Mouse (Mus musculus) lung, postnatal 0 days (tissue): ENCODE data around the gene Ndufb2. TPM values are rescaled to one million over a fixed set of nuclear protein-coding genes. Genes with fewer than 3 reads are reported as not detected.

Experiments
- ATAC-seq: fragments of 200-750 bp; cut with Nextera tagmentation; 2 replicates; pipeline ENCODE4 v1.8.0; 2017; ENCODE audit warnings: moderate library complexity
- DNase-seq: peaks from one replicate; pipeline ENCODE4 v3.0.0-alpha.2; 2016; ENCODE audit warnings: low spot score
- H3K27ac ChIP-seq: fragments of 300-500 bp; sonication (generic); 2 replicates; pipeline ENCODE4 v1.5.1; 2014; ENCODE audit warnings: antibody characterized with exemption, mild to moderate bottlenecking, low read length, mixed read lengths
- H3K27me3 ChIP-seq: fragments of 300-500 bp; sonication (generic); replicated peaks from 2 replicates; pipeline ENCODE4 v1.6.1; 2014; ENCODE audit warnings: low read length, mixed read lengths; ENCODE audit not compliant: insufficient read depth
- H3K36me3 ChIP-seq: fragments of 300-500 bp; sonication (generic); 2 replicates; pipeline ENCODE4 v1.6.1; 2014; ENCODE audit warnings: low read length, mixed read lengths; ENCODE audit not compliant: insufficient read depth
- H3K4me1 ChIP-seq: fragments of 300-500 bp; sonication (generic); 2 replicates; pipeline ENCODE4 v1.6.1; 2014; ENCODE audit warnings: antibody characterized with exemption, low read depth, low read length, mixed read lengths; ENCODE audit not compliant: insufficient read depth
- H3K4me2 ChIP-seq: fragments of 300-500 bp; sonication (generic); replicated peaks from 2 replicates; pipeline ENCODE4 v1.6.1; 2014; ENCODE audit warnings: low read depth, mild to moderate bottlenecking, low read length, moderate library complexity, mixed read lengths
- H3K4me3 ChIP-seq: fragments of 300-500 bp; sonication (generic); 2 replicates; pipeline ENCODE4 v1.5.1; 2014; ENCODE audit warnings: low read depth, low read length
- H3K9ac ChIP-seq: fragments of 300-500 bp; sonication (generic); replicated peaks from 2 replicates; pipeline ENCODE4 v1.6.1; 2014; ENCODE audit warnings: low read depth, mild to moderate bottlenecking
- H3K9me3 ChIP-seq: fragments of 300-500 bp; sonication (generic); 2 replicates; pipeline ENCODE4 v1.6.1; 2016; ENCODE audit warnings: low read length, mixed read lengths
- CTCF ChIP-seq: IDR thresholded peaks from 2 replicates; pipeline ENCODE4 v1.5.1; 2016; ENCODE audit warnings: antibody characterized with exemption, mild to moderate bottlenecking
- EP300 ChIP-seq: IDR thresholded peaks from 2 replicates; pipeline ENCODE4 v1.6.1; 2016; ENCODE audit warnings: antibody characterized with exemption, mild to moderate bottlenecking, control low read depth
- WGBS: fragments of 180-500 bp; shearing (Covaris S2); extraction: QIAGEN DNeasy Blood & Tissue Kit; methylation state at CpG from one replicate; pipeline ENCODE4 v1.1.7; 2014; 5-methylcytosine and 5-hydroxymethylcytosine counted together
- polyA plus RNA-seq: library from polyadenylated mRNA; unstranded; fragments of >200 nt; fragmentation: Nextera tagmentation; extraction: Ambion mirVana; gene quantifications from 2 replicates; pipeline ENCODE4 v1.2.1, GENCODE M21; 2015

The Ndufb2 gene
- polyA plus RNA-seq, 1 experiment from 2014 or later: 287 TPM

DNA sequence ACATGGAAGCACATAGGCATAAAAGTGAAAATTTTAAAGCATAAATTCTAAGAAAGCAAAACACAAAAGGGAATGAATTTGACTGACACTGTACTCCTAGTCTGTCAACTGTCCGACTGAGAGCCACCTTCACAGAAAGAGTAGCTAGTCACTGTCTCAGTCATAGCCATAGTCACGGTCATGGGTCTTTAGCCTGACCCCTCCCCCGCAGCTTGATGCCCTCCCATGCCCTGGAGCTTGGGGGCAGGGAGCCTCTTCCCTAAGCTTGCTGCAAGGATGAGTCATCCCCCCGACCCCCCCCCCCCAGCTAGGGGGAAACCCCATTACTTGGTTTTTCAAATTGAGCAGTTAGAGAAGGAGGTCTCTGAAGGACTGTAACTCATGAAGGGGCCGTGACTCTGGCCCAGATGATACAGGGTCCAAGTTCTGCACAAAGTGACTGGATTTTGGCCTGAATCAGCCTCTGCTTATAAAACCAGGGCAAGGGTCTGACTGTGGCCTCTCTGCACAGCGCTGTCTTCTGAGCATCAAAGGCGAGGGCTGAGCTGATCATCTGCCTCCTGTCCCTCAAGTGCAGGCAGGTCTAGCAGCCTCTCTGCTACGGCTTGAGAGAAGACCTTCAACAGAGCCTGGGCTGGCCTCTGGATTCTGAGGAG lies 40.3 kb upstream of the Ndufb2 start:
- Histone ChIP-seq H3K4me3 (no peak overlapping the region), H3K9ac (no peak overlapping the region), H3K4me1 (peaks cover 3% of the 10 kb centered on the region), H3K9me3 (no peaks in the 10 kb centered on the region), H3K4me2 (no peak overlapping the region), H3K27me3 (no peaks in the 10 kb centered on the region), H3K36me3 (no peaks in the 10 kb centered on the region), H3K27ac (no peak overlapping the region)
- TF ChIP-seq CTCF (no peak), EP300 (no peak)
- 63% methylated on average over 8 of the region's 8 CpGs for WGBS
- ATAC-seq: no peak
- DNase-seq: no peak

DNA sequence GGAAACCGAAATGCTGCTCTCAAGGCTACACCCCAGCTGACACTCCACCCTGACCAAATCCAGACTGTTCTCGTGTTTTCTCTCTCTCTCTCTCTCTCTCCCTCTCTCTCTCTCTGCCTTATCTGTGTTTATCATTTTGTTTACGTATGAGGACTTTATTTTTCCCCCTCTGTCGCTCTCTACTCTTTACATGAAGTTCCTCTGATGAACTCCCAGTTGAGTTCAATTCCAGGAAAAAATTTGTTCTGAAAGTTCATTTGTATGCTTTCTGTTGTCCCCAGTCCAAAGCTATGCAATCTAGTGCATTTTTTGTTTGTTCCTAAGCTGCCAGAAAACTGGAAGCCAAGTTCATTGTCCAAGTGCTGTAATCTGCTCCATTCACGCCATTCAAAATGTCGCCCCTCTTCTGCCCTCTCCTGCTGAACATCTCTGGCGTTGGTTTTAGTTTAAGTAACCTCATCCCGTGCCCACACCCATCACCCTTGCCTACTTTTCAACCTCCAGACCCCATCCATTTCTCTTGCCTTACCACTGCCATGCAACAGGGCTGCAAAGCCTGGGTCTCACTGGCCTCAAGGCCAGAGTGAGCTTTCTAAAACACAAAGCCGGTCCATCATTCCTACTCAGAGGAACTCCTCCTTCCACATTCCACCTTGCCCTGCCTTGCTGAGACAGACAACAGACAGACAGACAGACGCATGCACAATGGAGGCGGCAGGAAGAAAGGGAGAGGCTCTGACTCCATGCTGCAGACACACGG lies 37.3 kb upstream of the Ndufb2 start:
- peak; percentile 44 for ATAC-seq
- no peaks in the 10 kb centered on the region for H3K27me3 ChIP-seq
- DNase-seq: peak; percentile 87
- H3K4me2 ChIP-seq: peak overlapping the region; percentile 89
- TF ChIP-seq CTCF: no peak
- TF ChIP-seq EP300: peak; percentile 78; the same call in 1 of the 2 replicates
- H3K4me1 ChIP-seq: peaks cover 11% of the 10 kb centered on the region; the same call in 1 of the 2 replicates
- WGBS: 53% methylated on average over 12 of the region's 12 CpGs
- no peaks in the 10 kb centered on the region for H3K36me3 ChIP-seq
- H3K4me3 ChIP-seq: no peak overlapping the region
- peak overlapping the region; percentile 63 for H3K27ac ChIP-seq
- H3K9me3 ChIP-seq: no peaks in the 10 kb centered on the region
- no peak overlapping the region for H3K9ac ChIP-seq

DNA sequence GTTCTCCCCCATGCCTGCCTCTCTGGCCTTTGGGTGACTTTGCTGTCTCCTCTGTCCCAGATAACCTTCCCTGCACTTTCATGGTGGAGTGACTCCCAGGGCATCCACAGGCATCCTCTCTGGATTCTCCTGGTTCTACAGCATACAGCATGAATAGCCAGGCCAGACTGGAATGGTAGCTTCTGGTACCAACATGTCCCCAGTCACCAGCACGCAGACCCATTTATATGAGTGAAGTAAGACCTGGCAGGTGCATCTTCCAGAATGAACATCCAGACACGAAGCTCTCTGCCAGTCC lies 36.8 kb upstream of the Ndufb2 start:
- no peak for DNase-seq
- no peak for ATAC-seq
- H3K27me3 ChIP-seq: no peaks in the 10 kb centered on the region
- no peaks in the 10 kb centered on the region for H3K36me3 ChIP-seq
- peaks cover 11% of the 10 kb centered on the region; the same call in 1 of the 2 replicates for H3K4me1 ChIP-seq
- no peak overlapping the region for H3K4me3 ChIP-seq
- TF ChIP-seq EP300 (no peak), CTCF (no peak)
- peak overlapping the region; percentile 57; the same call in 1 of the 2 replicates for H3K27ac ChIP-seq
- H3K4me2 ChIP-seq: peak overlapping the region; percentile 89
- 72% methylated on average over 2 of the region's 2 CpGs for WGBS
- H3K9me3 ChIP-seq: no peaks in the 10 kb centered on the region
- no peak overlapping the region for H3K9ac ChIP-seq

DNA sequence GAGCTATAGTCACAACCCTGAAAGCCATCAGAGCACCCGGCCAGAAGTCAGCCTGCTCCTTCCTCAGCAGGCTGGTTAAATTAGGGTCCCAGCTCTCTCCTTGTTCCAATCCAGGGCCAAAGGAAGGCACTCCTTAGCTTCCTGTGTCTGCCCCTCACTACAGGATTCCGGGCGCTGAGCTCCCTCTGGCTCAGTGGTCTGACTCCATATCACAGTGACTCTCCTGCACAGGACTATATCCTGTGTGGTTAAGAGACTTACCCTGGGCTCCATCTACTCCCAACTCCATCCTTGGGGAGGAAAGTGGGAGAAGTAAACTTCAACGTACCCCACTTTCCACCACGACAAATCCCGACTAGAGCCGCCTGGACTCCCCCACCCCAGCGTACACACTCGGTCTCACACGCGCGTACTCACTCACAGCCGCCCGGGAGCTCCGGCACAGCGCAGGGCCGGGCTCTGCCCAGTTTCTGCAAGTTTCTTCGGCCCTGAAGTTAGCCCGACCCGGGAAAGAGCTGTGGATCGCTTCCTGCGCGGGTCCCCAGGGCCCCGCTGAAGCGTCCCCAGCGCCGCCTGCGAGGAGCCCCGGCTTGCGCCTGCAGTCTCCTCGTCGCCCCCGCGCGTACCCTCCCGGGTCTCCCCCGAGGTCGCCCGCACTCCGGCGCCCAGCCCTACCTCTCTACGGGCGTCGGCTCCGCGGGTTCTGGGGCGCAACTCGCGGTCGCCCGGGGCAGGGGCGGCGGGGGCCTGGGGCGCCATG lies 35.3 kb upstream of the Ndufb2 start:
- ATAC-seq: peak; percentile 51
- TF ChIP-seq CTCF: no peak
- Histone ChIP-seq H3K9me3 (no peaks in the 10 kb centered on the region), H3K4me1 (peaks cover 11% of the 10 kb centered on the region; the same call in 1 of the 2 replicates), H3K4me2 (peak overlapping the region; percentile 89), H3K9ac (peak overlapping the region; percentile 76), H3K4me3 (peak overlapping the region; percentile 79), H3K27me3 (no peaks in the 10 kb centered on the region), H3K27ac (peak overlapping the region; percentile 67), H3K36me3 (no peaks in the 10 kb centered on the region)
- 2% methylated on average over 45 of the region's 54 CpGs for WGBS
- peak; percentile 50 for DNase-seq

DNA sequence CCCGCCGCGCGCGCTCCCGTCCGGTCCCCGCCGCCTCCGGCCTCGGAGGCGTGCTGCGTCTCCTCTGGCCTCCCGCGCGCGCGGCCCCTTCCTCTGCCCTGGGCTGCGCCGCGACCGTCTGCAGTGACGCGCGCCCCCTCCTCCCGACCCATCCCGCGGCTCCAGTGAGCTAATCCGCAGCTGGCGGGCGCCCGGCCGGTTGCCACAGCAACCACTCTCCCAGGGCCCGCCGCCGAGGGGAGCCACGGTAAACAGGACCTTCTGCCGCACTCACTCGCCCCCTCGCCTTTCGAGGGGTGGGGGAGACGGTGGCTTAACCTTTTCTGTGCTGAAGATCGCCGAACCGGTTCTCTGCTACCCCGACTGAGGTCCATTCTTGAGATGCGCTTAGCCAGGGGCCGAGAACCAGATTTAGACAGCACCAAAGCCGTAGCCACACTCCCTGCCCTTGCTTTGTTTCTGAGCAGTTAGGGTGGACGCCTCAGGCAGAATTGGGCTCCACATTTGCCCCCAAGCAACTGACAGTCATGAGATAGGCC lies 34.6 kb upstream of the Ndufb2 start, which contains the start of gene Dennd2a:
Gene Dennd2a, minus strand, starts transcription at position 145 of the 539 bp plus-strand sequence.
- Histone ChIP-seq H3K36me3 (no peaks in the 10 kb centered on the region), H3K27ac (peak within 1 kb of the TSS; percentile 67), H3K27me3 (no peaks in the 10 kb centered on the region), H3K9ac (peak within 1 kb of the TSS; percentile 76), H3K4me3 (peak within 1 kb of the TSS; percentile 79), H3K9me3 (no peaks in the 10 kb centered on the region), H3K4me2 (peak within 1 kb of the TSS; percentile 89), H3K4me1 (peaks cover 11% of the 10 kb centered on the region; the same call in 1 of the 2 replicates)
- ATAC-seq (peak; percentile 79), DNase-seq (peak; percentile 90)
- TF ChIP-seq EP300: no peak
- TF ChIP-seq CTCF: no peak
- 4% methylated on average over 35 of the region's 50 CpGs for WGBS
